Comparison of ENCODE assay signal across 33 mouse cellular contexts in the genomic region with DNA sequence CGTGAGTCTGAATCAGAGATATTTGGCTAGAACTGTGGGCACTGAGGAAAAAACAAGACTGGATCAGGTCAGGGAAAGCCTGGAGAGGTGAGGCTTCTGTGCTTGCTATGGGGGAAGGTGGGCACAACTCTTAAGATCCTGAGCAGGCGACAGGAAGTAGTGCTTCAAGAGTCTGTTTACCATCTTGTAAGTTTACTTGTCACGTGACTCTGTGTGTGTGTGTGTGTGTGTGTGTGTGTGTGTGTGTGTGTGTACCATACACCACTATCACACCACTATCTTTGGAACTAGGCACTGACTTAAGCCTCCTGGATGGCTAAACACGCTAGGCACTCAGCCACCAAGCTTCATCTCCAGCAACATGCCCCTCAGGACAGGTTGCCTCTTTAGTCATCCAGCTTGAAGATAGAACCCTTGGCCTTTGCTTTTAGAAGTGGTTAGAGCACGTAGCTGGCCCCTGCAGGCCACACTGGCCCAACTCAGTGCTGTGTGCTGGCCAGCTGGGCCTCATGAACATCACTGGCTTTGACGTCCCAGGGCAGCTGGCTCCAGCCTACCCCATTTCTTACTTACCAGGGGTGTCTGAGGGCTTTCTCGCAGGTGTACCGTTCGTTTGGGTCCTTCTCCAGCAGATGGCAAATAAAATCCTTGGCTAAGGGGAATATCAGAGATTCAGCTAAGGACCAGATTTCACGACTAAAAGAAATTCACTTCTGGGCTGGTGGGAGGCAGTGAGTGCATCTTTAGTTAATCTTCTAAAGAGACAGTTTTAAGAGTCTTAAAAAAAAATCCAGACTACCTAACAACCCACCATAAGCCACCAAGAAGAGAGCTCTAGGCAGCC. TPM values are rescaled to one million over a fixed set of nuclear protein-coding genes. Genes with fewer than 3 reads are reported as not detected.
DNase-seq lines count a peak whose midpoint lies in the region; ATAC-seq and TF ChIP-seq lines count a peak whose summit lies in the region.
"Had no signal": no experiment of that assay in that cellular context is flagged by ENCODE, and none has a peak within 500 bp of the region (broad histone marks: within the 10 kb centered on the region; RNA-seq: fewer than 3 reads in every experiment).

No protein-coding gene starts in this region.

- no peaks in the 10 kb centered on the region for H3K9me3 ChIP-seq in midbrain, embryonic 11.5 days (ENCODE audit: control insufficient read depth, low read length)
- no peaks in the 10 kb centered on the region for H3K9me3 ChIP-seq in midbrain, embryonic 14.5 days (ENCODE audit: control insufficient read depth, low read length)
- H3K9me3 ChIP-seq: embryonic facial prominence, embryonic 10.5 days; embryonic facial prominence, embryonic 15.5 days; forebrain, embryonic 12.5 days; hindbrain, embryonic 10.5 days; limb, embryonic 12.5 days; lung, embryonic 15.5 days; midbrain, embryonic 10.5 days; neural tube, embryonic 15.5 days had no signal

- H3K4me1 ChIP-seq in cortical plate, adult 2 months (ENCODE audit: control insufficient read depth, insufficient read depth, low read length): peaks cover 7% of the 10 kb centered on the region
- H3K4me1 ChIP-seq in midbrain, embryonic 11.5 days (ENCODE audit: control insufficient read depth, insufficient read depth, low read length): no peaks in the 10 kb centered on the region
- no peaks in the 10 kb centered on the region for H3K4me1 ChIP-seq in midbrain, embryonic 14.5 days (ENCODE audit: control insufficient read depth, insufficient read depth, low read length)
- H3K4me1 ChIP-seq: embryonic facial prominence, embryonic 15.5 days; forebrain, embryonic 12.5 days; limb, embryonic 12.5 days; lung, embryonic 15.5 days; neural tube, embryonic 15.5 days had no signal

- ATAC-seq in CD4-positive, CD25-positive, alpha-beta regulatory T cell, adult 4 months: peak; percentile 79
- ATAC-seq in midbrain, embryonic 11.5 days (ENCODE audit: low FRiP score): no peak
- ATAC-seq in midbrain, embryonic 14.5 days (ENCODE audit: low FRiP score, low TSS enrichment): no peak
- ATAC-seq: forebrain, postnatal 0 days; hindbrain, embryonic 16.5 days; intestine, embryonic 16.5 days had no signal

- peak; percentile 91 for DNase-seq in telencephalon, adult 2 months (ENCODE audit: low read depth, low spot score)
- peak; percentile 58 for DNase-seq in thymus, postnatal 25 days
- no peak for DNase-seq in midbrain, embryonic 11.5 days (ENCODE audit: low spot score, missing footprints)
- DNase-seq in ovary, postnatal 10 days (ENCODE audit: low spot score): no peak
- DNase-seq in gastrocnemius, adult 18-20 months (ENCODE audit: low spot score): no peak
- DNase-seq in midbrain, embryonic 14.5 days: no peak
- DNase-seq: adrenal gland, postnatal 25 days; B cell, adult 2 months; cerebellum, adult 11-12 months; cerebellum, adult 9-11 months; forebrain, postnatal 0 days; gastrocnemius, postnatal 14 days; heart, postnatal 14 days; kidney, postnatal 36 days; layer of hippocampus, postnatal 36 days; right cerebral cortex, postnatal 4 days had no signal

- no peak for TF ChIP-seq POLR2A in cortical plate, adult 2 months (IDR thresholded peaks at IDR 0.05; ENCODE audit: extremely low read depth, insufficient read depth, low read length)

- no peak for TF ChIP-seq CTCF in cortical plate, adult 2 months (IDR thresholded peaks at IDR 0.05; ENCODE audit: extremely low read depth, insufficient read depth, low read length)

- H3K9ac ChIP-seq in midbrain, embryonic 11.5 days (ENCODE audit: low read length): no peak overlapping the region
- H3K9ac ChIP-seq in midbrain, embryonic 14.5 days (replicated peaks; ENCODE audit: low read length): no peak overlapping the region
- H3K9ac ChIP-seq: embryonic facial prominence, embryonic 15.5 days; forebrain, embryonic 12.5 days; forebrain, postnatal 0 days; limb, embryonic 12.5 days; lung, embryonic 15.5 days; neural tube, embryonic 15.5 days had no signal

- no peak overlapping the region for H3K4me2 ChIP-seq in midbrain, embryonic 11.5 days
- no peak overlapping the region for H3K4me2 ChIP-seq in midbrain, embryonic 14.5 days (ENCODE audit: low read length)
- H3K4me2 ChIP-seq: embryonic facial prominence, embryonic 15.5 days; forebrain, embryonic 12.5 days; limb, embryonic 12.5 days; lung, embryonic 15.5 days; neural tube, embryonic 15.5 days had no signal

- H3K27me3 ChIP-seq in midbrain, embryonic 11.5 days (ENCODE audit: control insufficient read depth, insufficient read depth, low read length): no peaks in the 10 kb centered on the region
- no peaks in the 10 kb centered on the region for H3K27me3 ChIP-seq in midbrain, embryonic 14.5 days (ENCODE audit: control insufficient read depth, insufficient read depth, low read length)
- H3K27me3 ChIP-seq: embryonic facial prominence, embryonic 15.5 days; forebrain, embryonic 12.5 days; limb, embryonic 12.5 days; lung, embryonic 15.5 days; neural tube, embryonic 15.5 days; Patski had no signal

- no peak overlapping the region for H3K4me3 ChIP-seq in cortical plate, adult 2 months (ENCODE audit: insufficient read depth, low read length)
- no peak overlapping the region for H3K4me3 ChIP-seq in midbrain, embryonic 11.5 days (ENCODE audit: low read depth, low read length)
- no peak overlapping the region for H3K4me3 ChIP-seq in midbrain, embryonic 14.5 days (replicated peaks; ENCODE audit: low read depth, low read length)
- H3K4me3 ChIP-seq: embryonic facial prominence, embryonic 10.5 days; embryonic facial prominence, embryonic 15.5 days; forebrain, embryonic 12.5 days; hindbrain, embryonic 10.5 days; limb, embryonic 12.5 days; lung, embryonic 15.5 days; midbrain, embryonic 10.5 days; neural tube, embryonic 15.5 days had no signal

- 88% methylated on average over 10 of the region's 10 CpGs for WGBS in midbrain, embryonic 11.5 days
- WGBS in midbrain, embryonic 14.5 days: 87% methylated on average over 10 of the region's 10 CpGs

- H3K27ac ChIP-seq in cortical plate, adult 2 months (ENCODE audit: insufficient read depth, low read length): peak overlapping the region; percentile 57; the same call in 1 of the 2 replicates
- H3K27ac ChIP-seq in midbrain, embryonic 11.5 days (ENCODE audit: low read depth, low read length): no peak overlapping the region
- H3K27ac ChIP-seq in midbrain, embryonic 14.5 days (replicated peaks; ENCODE audit: low read depth, low read length): no peak overlapping the region
- H3K27ac ChIP-seq: embryonic facial prominence, embryonic 10.5 days; embryonic facial prominence, embryonic 15.5 days; forebrain, embryonic 12.5 days; hindbrain, embryonic 10.5 days; limb, embryonic 12.5 days; lung, embryonic 15.5 days; midbrain, embryonic 10.5 days; neural tube, embryonic 15.5 days had no signal

- no peaks in the 10 kb centered on the region for H3K36me3 ChIP-seq in midbrain, embryonic 11.5 days (ENCODE audit: control insufficient read depth, insufficient read depth, low read length)
- H3K36me3 ChIP-seq in midbrain, embryonic 14.5 days (ENCODE audit: control insufficient read depth, insufficient read depth, low read length): peaks cover 87% of the 10 kb centered on the region

RNA-seq across cellular contexts. Expression of a gene that starts 20.2 kb away (rescaled TPM):
- not detected for polyA plus RNA-seq in CD4-positive, CD25-positive, alpha-beta regulatory T cell, adult 4 months (2017; shearing (Covaris generic))
- 34.4 and 34.5 TPM in 2 replicates for polyA plus RNA-seq in cortical plate, adult 2 months (2012; rRNA removed)
- polyA plus RNA-seq in midbrain, embryonic 11.5 days (2014; fragmentation: Nextera tagmentation; extraction: Ambion mirVana): 17.1 and 20.1 TPM in 2 replicates
- under 1 TPM in 1 of 2 experiments, not detected in 1; 0.40 TPM for total RNA-seq in gastrocnemius, adult 18-20 months (2021)
- 46.0 and 47.7 TPM in 2 replicates for polyA plus RNA-seq in midbrain, embryonic 14.5 days (2014; fragmentation: Nextera tagmentation; extraction: Ambion mirVana)
- total RNA-seq: granulocyte monocyte progenitor cell, adult 5-6 weeks; liver, adult 2 months; megakaryocyte progenitor cell, adult 5-6 weeks; MEL had no signal
- polyA plus RNA-seq: liver, adult 2 months had no signal

Comparison
In these comparisons a context has a peak if more than half of its experiments do, and no peak if none do; other contexts are left out.
1. DNase-seq: peak in telencephalon, adult 2 months (single experiment) and thymus, postnatal 25 days (single experiment); none in midbrain, embryonic 11.5 days (single experiment), ovary, postnatal 10 days (single experiment), gastrocnemius, adult 18-20 months (single experiment) and midbrain, embryonic 14.5 days (single experiment).
2. RNA of a gene that starts 20.2 kb away (polyA plus RNA-seq): 46.0 to 47.7 TPM in midbrain, embryonic 14.5 days, 34.4 to 34.5 TPM in cortical plate, adult 2 months and 17.1 to 20.1 TPM in midbrain, embryonic 11.5 days; not detected in CD4-positive, CD25-positive, alpha-beta regulatory T cell, adult 4 months; every median in the first group is over 10 times any median in the second.